Mouse (Mus musculus): ENCODE measurements around the gene Tmbim6. TPM values are rescaled to one million over a fixed set of nuclear protein-coding genes. Genes with fewer than 3 reads are reported as not detected.

The Tmbim6 gene
- 309 and 359 TPM in 2 replicates for polyA plus RNA-seq (2015; fragmentation: Nextera tagmentation; extraction: Ambion mirVana)

DNA sequence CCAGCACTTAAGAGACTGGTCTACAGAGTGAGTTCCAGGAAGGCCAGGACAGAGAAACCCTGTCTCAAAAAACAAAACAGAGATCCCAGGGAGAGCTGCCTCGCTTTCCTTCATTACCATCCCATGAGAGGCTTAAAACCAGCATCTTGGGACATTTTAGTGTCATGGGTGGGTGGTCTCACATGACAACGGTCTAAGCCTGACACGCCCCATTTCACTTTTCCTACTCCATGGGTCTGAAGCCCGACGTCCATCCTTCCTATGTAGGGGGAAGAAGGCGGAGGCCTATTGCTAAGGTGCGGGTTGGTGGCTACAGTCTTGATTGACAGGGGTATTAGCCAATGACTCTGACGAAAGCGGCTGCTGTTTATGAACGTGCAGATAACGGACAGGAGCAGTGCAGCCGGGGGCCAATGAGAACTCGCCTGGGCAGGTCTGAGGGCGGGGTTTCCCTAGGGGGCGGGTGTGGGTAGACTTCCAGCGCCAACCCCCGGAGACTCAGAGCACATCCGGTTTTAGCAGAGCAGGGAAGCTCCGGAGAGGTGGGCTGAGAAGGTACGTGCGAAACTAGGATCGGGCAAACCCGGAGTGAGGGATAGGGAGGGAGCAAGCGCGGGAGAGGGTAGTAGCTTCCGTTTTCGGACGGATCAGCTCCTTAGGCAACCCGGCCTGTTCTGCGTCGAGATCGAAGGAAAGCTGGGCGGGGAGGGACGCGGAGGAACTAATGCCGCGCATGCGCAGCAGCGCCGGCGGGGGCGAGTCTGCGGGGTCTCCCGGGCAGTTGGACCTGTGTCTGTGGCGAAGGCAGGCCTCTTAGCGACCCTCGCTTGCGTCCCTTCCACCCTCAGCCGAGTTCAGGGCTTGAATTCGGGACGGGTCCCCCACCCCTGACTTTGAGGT, at the start of gene Tmbim6:
Gene Tmbim6 (plus strand): TSS at position 397 of the 900 bp plus-strand sequence.
- Histone ChIP-seq H3K4me2 (ENCODE audit: low read depth, low read length) (peak within 1 kb of the TSS; percentile 74), H3K9me3 (replicated peaks; ENCODE audit: control insufficient read depth, low read length) (no peaks in the 10 kb centered on the region), H3K27me3 (ENCODE audit: control insufficient read depth, insufficient read depth, low read depth, low read length) (no peaks in the 10 kb centered on the region), H3K9ac (ENCODE audit: low read depth, low read length) (peak within 1 kb of the TSS; percentile 93), H3K36me3 (ENCODE audit: control insufficient read depth, insufficient read depth) (no peaks in the 10 kb centered on the region), H3K4me3 (ENCODE audit: low read depth, low read length) (peak within 1 kb of the TSS; percentile 91), H3K4me1 (ENCODE audit: control insufficient read depth, low read depth, low read length) (peaks cover 35% of the 10 kb centered on the region), H3K27ac (ENCODE audit: low read length) (peak within 1 kb of the TSS; percentile 99)
- ATAC-seq (ENCODE audit: low read depth) = peak; percentile 96
- under 1% methylated on average over 50 of the region's 51 CpGs for whole genome bisulfite sequencing (ENCODE audit: insufficient replicate concordance)

DNA sequence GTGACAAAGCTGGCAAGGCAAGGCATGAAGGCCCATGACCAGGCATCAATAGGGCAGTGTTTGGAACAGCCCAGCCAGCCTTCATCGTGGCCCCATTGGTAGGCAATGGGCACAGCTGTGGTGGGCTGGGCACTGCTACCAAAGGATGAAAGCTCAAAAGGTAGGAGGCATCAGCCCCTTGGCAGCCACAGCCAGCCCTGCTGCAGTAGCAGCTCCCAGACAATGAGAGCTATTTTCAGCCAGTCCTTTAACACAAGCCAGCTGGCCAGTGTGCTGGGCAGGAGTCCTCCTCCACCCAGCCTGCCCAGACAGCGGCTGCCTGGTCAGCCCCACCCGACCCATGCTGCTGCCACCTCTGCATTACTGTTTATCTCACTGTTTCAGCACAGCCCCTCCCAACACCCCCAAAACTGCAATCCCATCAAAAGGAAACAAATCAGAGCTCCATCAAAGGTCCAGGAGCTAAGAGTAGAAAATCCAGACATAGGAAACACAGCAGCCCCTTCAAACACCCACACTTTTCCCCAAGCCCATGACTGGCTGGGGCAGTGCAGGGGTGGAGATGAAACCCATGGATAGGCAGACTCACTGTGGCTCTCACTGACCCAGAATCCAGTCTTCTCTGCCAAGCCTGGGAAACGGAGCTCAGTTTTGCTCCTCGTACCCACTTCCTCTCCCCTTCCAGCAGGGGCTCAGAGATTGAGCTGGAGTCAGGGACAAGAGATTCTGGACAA, 49.1 kb upstream of the Tmbim6 start:
- Histone ChIP-seq H3K4me3 (ENCODE audit: low read depth, low read length) (no peak overlapping the region), H3K9ac (ENCODE audit: low read depth, low read length) (no peak overlapping the region), H3K36me3 (ENCODE audit: control insufficient read depth, insufficient read depth) (no peaks in the 10 kb centered on the region), H3K4me2 (ENCODE audit: low read depth, low read length) (no peak overlapping the region), H3K9me3 (replicated peaks; ENCODE audit: control insufficient read depth, low read length) (no peaks in the 10 kb centered on the region), H3K4me1 (ENCODE audit: control insufficient read depth, low read depth, low read length) (peaks cover 40% of the 10 kb centered on the region), H3K27me3 (ENCODE audit: control insufficient read depth, insufficient read depth, low read depth, low read length) (no peaks in the 10 kb centered on the region), H3K27ac (ENCODE audit: low read length) (no peak overlapping the region)
- WGBS (ENCODE audit: insufficient replicate concordance) = 34% methylated on average over 5 of the region's 5 CpGs
- ATAC-seq (ENCODE audit: low read depth) = no peak

DNA sequence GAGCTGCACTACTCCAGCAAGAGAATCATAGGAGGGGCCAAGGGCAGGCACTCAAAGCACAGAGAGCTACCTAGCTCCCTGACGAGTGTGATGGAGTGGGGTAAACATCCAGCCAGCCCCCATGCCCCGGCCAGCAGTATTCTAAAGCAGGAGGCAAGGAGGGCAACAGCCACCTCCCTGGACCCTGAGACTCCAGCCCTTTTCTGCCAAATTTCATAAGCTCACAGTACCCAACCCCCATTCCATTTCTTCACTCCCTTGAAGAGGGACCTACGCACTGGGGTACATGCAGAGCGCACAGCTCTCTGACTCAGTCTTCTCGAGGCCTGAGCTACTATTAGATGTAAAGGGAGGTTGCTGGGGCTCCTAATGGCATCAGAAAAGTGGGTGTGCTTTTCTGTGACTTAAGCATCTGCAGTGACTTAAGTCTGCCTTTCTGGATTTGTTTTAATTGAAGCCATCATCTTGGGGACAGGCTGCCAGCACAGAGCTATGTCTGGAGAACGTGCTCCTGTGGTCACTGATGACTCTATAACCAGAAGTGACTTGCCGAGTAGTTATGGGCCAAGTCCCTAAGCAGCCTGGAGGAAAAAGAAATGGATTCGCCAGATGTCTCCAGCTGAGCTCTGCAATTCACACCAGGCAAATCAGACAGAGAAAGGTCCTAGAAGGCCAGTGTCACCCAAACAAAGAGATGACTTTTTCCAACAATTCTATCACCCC, 48.4 kb upstream of the Tmbim6 start:
- ATAC-seq (ENCODE audit: low read depth) = no peak
- Histone ChIP-seq H3K27ac (ENCODE audit: low read length) (no peak overlapping the region), H3K4me1 (ENCODE audit: control insufficient read depth, low read depth, low read length) (peaks cover 39% of the 10 kb centered on the region), H3K9ac (ENCODE audit: low read depth, low read length) (no peak overlapping the region), H3K36me3 (ENCODE audit: control insufficient read depth, insufficient read depth) (no peaks in the 10 kb centered on the region), H3K27me3 (ENCODE audit: control insufficient read depth, insufficient read depth, low read depth, low read length) (no peaks in the 10 kb centered on the region), H3K4me2 (ENCODE audit: low read depth, low read length) (no peak overlapping the region), H3K4me3 (ENCODE audit: low read depth, low read length) (no peak overlapping the region), H3K9me3 (replicated peaks; ENCODE audit: control insufficient read depth, low read length) (no peaks in the 10 kb centered on the region)
- WGBS (ENCODE audit: insufficient replicate concordance) = 56% methylated on average over 8 of the region's 8 CpGs

DNA sequence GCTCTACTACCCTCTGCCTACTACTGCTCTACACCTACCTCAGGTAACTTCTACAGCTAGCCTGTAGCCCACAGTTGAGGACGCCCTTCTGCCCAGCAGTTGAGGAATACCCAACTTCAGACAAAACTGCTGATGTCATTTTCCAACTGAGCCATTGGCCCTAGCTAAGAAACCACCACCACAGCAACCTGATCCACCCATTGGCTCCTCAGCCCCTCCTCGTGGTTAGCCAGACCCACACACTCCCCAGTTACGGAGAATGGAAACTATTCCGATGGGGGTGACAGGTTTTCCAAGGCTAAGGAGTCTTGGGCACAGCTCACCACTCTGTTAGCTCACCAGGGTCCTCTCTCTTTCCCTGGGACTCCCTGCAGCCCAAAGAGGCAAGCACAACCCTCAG, 47.7 kb upstream of the Tmbim6 start:
- Histone ChIP-seq H3K9me3 (replicated peaks; ENCODE audit: control insufficient read depth, low read length) (no peaks in the 10 kb centered on the region), H3K4me2 (ENCODE audit: low read depth, low read length) (no peak overlapping the region), H3K4me3 (ENCODE audit: low read depth, low read length) (no peak overlapping the region), H3K9ac (ENCODE audit: low read depth, low read length) (no peak overlapping the region), H3K27me3 (ENCODE audit: control insufficient read depth, insufficient read depth, low read depth, low read length) (no peaks in the 10 kb centered on the region), H3K27ac (ENCODE audit: low read length) (no peak overlapping the region), H3K36me3 (ENCODE audit: control insufficient read depth, insufficient read depth) (no peaks in the 10 kb centered on the region), H3K4me1 (ENCODE audit: control insufficient read depth, low read depth, low read length) (peaks cover 36% of the 10 kb centered on the region)
- 48% methylated on average over 4 of the region's 4 CpGs for WGBS (ENCODE audit: insufficient replicate concordance)
- ATAC-seq (ENCODE audit: low read depth) = no peak

DNA sequence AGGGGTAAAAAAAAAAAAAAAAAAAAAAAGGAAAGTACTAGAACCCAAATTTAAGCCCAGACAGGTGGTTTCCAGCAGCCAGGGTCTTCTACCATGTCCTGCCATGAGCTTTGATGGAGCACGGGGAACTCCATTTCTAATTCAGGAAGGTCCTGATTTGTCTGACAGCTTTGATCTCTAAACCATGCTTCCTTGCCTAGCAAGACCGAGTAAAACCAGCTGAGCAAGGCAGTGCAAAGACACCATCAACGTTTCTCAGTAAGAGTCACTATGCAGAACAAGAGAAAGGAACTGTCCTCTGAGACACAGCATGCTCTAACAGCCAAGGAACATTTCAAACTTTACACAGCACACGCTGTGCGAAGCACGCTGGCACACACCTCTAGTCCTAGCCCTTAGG, 41.1 kb upstream of the Tmbim6 start:
- Histone ChIP-seq H3K4me1 (ENCODE audit: control insufficient read depth, low read depth, low read length) (peaks cover 4% of the 10 kb centered on the region; the same call in 1 of the 2 replicates), H3K9me3 (replicated peaks; ENCODE audit: control insufficient read depth, low read length) (no peaks in the 10 kb centered on the region), H3K36me3 (ENCODE audit: control insufficient read depth, insufficient read depth) (no peaks in the 10 kb centered on the region), H3K4me3 (ENCODE audit: low read depth, low read length) (no peak overlapping the region), H3K27me3 (ENCODE audit: control insufficient read depth, insufficient read depth, low read depth, low read length) (no peaks in the 10 kb centered on the region), H3K4me2 (ENCODE audit: low read depth, low read length) (no peak overlapping the region), H3K9ac (ENCODE audit: low read depth, low read length) (no peak overlapping the region), H3K27ac (ENCODE audit: low read length) (no peak overlapping the region)
- WGBS (ENCODE audit: insufficient replicate concordance) = 52% methylated on average over 6 of the region's 6 CpGs
- no peak for ATAC-seq (ENCODE audit: low read depth)

DNA sequence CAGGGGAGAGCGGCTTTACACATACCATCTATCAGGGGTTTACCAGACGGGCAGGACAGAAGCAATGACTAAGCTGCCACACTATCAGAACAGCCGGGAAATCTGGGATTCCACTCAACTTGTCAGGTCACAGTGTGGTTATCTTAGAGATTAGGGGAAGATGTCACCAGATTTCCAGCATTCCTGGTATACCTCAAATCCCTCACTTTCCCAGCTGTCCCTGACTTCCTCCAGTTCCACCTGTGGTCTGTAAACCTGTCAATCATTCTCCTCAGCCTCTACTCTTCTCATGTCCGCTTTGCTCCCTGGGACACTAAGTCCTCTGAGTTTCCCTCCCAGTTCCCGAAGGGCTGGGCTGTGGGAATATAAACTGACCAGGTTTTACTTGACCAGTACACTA, 40.4 kb upstream of the Tmbim6 start:
- Histone ChIP-seq H3K27me3 (ENCODE audit: control insufficient read depth, insufficient read depth, low read depth, low read length) (no peaks in the 10 kb centered on the region), H3K27ac (ENCODE audit: low read length) (no peak overlapping the region), H3K4me1 (ENCODE audit: control insufficient read depth, low read depth, low read length) (peaks cover 4% of the 10 kb centered on the region; the same call in 1 of the 2 replicates), H3K9ac (ENCODE audit: low read depth, low read length) (no peak overlapping the region), H3K4me2 (ENCODE audit: low read depth, low read length) (no peak overlapping the region), H3K36me3 (ENCODE audit: control insufficient read depth, insufficient read depth) (no peaks in the 10 kb centered on the region), H3K4me3 (ENCODE audit: low read depth, low read length) (no peak overlapping the region), H3K9me3 (replicated peaks; ENCODE audit: control insufficient read depth, low read length) (no peaks in the 10 kb centered on the region)
- 41% methylated on average over 5 of the region's 5 CpGs for WGBS (ENCODE audit: insufficient replicate concordance)
- no peak for ATAC-seq (ENCODE audit: low read depth)

DNA sequence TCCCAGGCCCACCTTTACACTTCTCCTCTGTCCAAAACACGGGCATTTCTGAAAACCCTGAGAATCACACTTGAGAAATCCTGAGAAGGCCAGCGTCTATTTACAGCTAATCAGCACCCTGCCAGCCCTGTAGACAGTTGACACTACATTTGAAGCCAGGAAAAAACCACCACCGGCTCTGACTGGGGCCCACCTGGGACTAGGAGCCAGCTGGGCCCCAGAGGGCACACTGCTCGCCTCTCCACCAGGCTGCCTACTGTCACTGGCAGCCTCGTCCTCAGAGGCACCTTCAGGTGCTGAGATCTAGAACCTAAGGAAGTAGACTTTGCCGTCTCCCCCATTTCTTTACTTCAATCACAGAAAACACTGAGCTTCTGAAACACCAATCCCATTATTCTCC, 37.0 kb upstream of the Tmbim6 start:
- WGBS (ENCODE audit: insufficient replicate concordance) = 35% methylated on average over 6 of the region's 6 CpGs
- no peak overlapping the region for H3K4me3 ChIP-seq (ENCODE audit: low read depth, low read length)
- no peak for ATAC-seq (ENCODE audit: low read depth)
- H3K9me3 ChIP-seq (replicated peaks; ENCODE audit: control insufficient read depth, low read length) = no peaks in the 10 kb centered on the region
- no peaks in the 10 kb centered on the region for H3K4me1 ChIP-seq (ENCODE audit: control insufficient read depth, low read depth, low read length)
- H3K27me3 ChIP-seq (ENCODE audit: control insufficient read depth, insufficient read depth, low read depth, low read length) = no peaks in the 10 kb centered on the region
- H3K4me2 ChIP-seq (ENCODE audit: low read depth, low read length) = no peak overlapping the region
- H3K27ac ChIP-seq (ENCODE audit: low read length) = no peak overlapping the region
- H3K36me3 ChIP-seq (ENCODE audit: control insufficient read depth, insufficient read depth) = no peaks in the 10 kb centered on the region
- no peak overlapping the region for H3K9ac ChIP-seq (ENCODE audit: low read depth, low read length)

DNA sequence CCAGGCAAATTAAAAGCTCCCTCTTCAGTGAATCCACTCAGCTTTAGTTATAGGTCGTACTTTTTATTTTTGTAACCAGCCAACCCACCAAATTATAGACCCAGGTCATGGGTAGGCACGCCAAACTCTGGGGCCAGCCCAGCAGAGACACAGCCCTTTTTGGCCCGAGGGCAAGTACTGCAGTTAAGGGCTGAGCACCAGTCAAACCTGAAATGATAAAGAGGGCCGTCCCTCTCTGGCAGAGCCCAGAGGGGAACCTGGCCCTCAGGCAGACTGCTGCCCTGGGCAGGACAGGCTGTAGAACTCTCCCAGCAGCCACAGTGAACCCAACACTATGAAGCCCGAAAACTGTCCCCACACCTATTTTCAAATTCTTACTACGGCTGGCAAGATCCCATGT, 36.2 kb upstream of the Tmbim6 start:
- Histone ChIP-seq H3K27me3 (ENCODE audit: control insufficient read depth, insufficient read depth, low read depth, low read length) (no peaks in the 10 kb centered on the region), H3K27ac (ENCODE audit: low read length) (no peak overlapping the region), H3K4me3 (ENCODE audit: low read depth, low read length) (no peak overlapping the region), H3K9me3 (replicated peaks; ENCODE audit: control insufficient read depth, low read length) (no peaks in the 10 kb centered on the region), H3K36me3 (ENCODE audit: control insufficient read depth, insufficient read depth) (no peaks in the 10 kb centered on the region), H3K9ac (ENCODE audit: low read depth, low read length) (no peak overlapping the region), H3K4me2 (ENCODE audit: low read depth, low read length) (no peak overlapping the region), H3K4me1 (ENCODE audit: control insufficient read depth, low read depth, low read length) (no peaks in the 10 kb centered on the region)
- WGBS (ENCODE audit: insufficient replicate concordance) = 48% methylated on average over 6 of the region's 6 CpGs
- no peak for ATAC-seq (ENCODE audit: low read depth)
